Mouse (Mus musculus) bone marrow macrophage, adult 2 months (primary cell): ENCODE measurements around the gene Gm20388. TPM values are rescaled to one million over a fixed set of nuclear protein-coding genes. Genes with fewer than 3 reads are reported as not detected.

ENCODE experiments used
- H3K27ac ChIP-seq: 2 replicates; pipeline ENCODE4 v1.5.1; 2012; ENCODE audit warnings: low read depth, low read length; ENCODE audit not compliant: insufficient read depth
- H3K4me1 ChIP-seq: 2 replicates; pipeline ENCODE4 v1.6.1; 2012; ENCODE audit warnings: low read length; ENCODE audit not compliant: control insufficient read depth, insufficient read depth
- H3K4me3 ChIP-seq: 2 replicates; pipeline ENCODE4 v1.5.1; 2012; ENCODE audit warnings: mild to moderate bottlenecking, low read length, moderate library complexity; ENCODE audit not compliant: insufficient read depth
- CTCF ChIP-seq: IDR thresholded peaks from 2 replicates; pipeline ENCODE4 v1.5.1; 2012; ENCODE audit warnings: low read depth, mild to moderate bottlenecking, low read length, moderate library complexity
- POLR2A ChIP-seq: IDR thresholded peaks from 2 replicates; pipeline ENCODE4 v1.6.1; 2012; ENCODE audit warnings: mild to moderate bottlenecking, low read depth, low read length, borderline replicate concordance
- polyA plus RNA-seq: library from polyadenylated mRNA; stranded (reverse); fragments of >200 nt; gene quantifications from 2 replicates; pipeline ENCODE4 v1.2.4, GENCODE M21; 2012; ENCODE audit not compliant: missing spikeins, insufficient read depth, insufficient read length

The Gm20388 gene
- polyA plus RNA-seq, 1 experiment, result 32.7 TPM

GRCm38 (mm10) chr8:123884721-123885565 is 3974.3 kb downstream of the Gm20388 start:
- TF ChIP-seq POLR2A (no peak), CTCF (no peak)
- H3K4me3 ChIP-seq, result no peak overlapping the region
- peak overlapping the region; percentile 80 for H3K27ac ChIP-seq
- peaks cover 67% of the 10 kb centered on the region for H3K4me1 ChIP-seq

DNA sequence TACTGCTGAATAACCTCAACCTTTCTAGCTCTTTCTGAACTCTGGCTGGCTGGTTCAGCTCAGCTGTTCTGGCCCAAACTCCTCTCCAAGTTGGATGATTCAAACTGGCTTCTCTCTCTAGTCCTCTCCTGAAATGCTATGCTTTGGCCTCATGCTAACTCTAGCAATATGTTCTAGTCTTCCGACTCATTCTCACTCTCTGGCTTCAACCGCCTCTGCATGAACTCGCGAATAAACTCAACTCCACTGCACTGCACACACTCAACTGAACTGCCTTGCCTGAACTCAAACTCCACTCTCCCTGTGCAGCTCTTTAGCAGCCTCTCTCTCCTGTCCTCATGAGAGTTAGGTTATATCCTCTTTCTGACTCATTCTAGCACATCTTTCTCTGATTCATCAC is 3976.5 kb downstream of the Gm20388 start:
- TF ChIP-seq CTCF, result no peak
- no peak for TF ChIP-seq POLR2A
- H3K27ac ChIP-seq, result peak overlapping the region; percentile 7; the same call in 1 of the 2 replicates
- peaks cover 48% of the 10 kb centered on the region for H3K4me1 ChIP-seq
- H3K4me3 ChIP-seq, result no peak overlapping the region

- Histone ChIP-seq H3K27ac (no peak overlapping the region), H3K4me1 (peaks cover 42% of the 10 kb centered on the region), H3K4me3 (no peak overlapping the region)
- TF ChIP-seq POLR2A (no peak), CTCF (no peak)
Measured at GRCm38 (mm10) chr8:123887956-123888355, 3977.3 kb downstream of the Gm20388 start.

GRCm38 (mm10) chr8:123889797-123890196 is 3979.2 kb downstream of the Gm20388 start:
- Histone ChIP-seq H3K4me1 (peaks cover 25% of the 10 kb centered on the region), H3K27ac (no peak overlapping the region), H3K4me3 (no peak overlapping the region)
- no peak for TF ChIP-seq POLR2A
- no peak for TF ChIP-seq CTCF

DNA sequence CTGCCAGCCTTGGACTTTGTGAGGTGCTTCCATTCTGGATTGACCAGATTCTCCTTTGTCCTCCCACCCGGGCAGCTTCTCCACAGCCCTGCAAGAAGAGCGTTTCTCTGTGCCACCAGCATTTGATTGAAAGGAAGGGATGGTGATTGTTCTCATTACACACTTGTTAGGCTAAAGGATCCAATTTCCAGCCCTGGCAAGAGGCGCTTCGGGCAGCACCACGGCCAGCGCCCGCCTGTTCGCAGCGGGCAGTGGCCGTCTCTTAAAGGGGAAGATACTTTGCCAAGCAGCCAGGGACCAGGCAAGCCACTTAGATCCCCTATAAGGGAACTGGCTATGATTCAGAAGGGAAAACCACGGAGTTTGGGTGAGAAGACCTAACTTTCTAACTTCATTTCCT is 3980.6 kb downstream of the Gm20388 start:
- Histone ChIP-seq H3K4me1 (peaks cover 11% of the 10 kb centered on the region), H3K27ac (no peak overlapping the region), H3K4me3 (peak overlapping the region; percentile 4; the same call in 1 of the 2 replicates)
- no peak for TF ChIP-seq POLR2A
- TF ChIP-seq CTCF, result no peak

GRCm38 (mm10) chr8:123891883-123892585 is 3981.4 kb downstream of the Gm20388 start:
- TF ChIP-seq CTCF (no peak), POLR2A (no peak)
- H3K4me3 ChIP-seq, result peak overlapping the region; percentile 4
- H3K27ac ChIP-seq, result no peak overlapping the region
- peaks cover 5% of the 10 kb centered on the region; the same call in 1 of the 2 replicates for H3K4me1 ChIP-seq

GRCm38 (mm10) chr8:123892586-123893155 is 3982.0 kb downstream of the Gm20388 start:
- Histone ChIP-seq H3K27ac (no peak overlapping the region), H3K4me3 (peak overlapping the region; percentile 4; the same call in 1 of the 2 replicates), H3K4me1 (peaks cover 3% of the 10 kb centered on the region; the same call in 1 of the 2 replicates)
- TF ChIP-seq CTCF (no peak), POLR2A (no peak)

DNA sequence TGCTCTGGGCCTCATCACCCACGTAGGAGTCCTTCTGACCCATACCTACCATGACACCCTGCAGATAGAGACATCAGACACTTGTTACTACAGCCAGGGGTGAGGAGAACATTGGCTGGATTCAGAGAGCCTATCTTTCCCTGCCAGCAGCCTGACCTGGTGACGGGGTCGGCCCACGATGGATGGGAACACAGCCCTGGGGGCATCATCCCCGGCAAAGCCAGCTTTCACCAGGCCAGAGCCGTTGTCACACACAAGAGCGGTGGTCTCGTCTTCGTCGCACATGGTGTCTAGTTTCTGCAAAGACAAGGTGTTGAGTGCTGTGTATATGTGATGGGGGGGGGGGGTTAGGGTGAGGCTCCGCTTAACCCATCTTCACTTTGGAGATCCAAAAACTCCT is 3982.8 kb downstream of the Gm20388 start:
- TF ChIP-seq POLR2A (no peak), CTCF (no peak)
- Histone ChIP-seq H3K4me3 (no peak overlapping the region), H3K4me1 (peaks cover 3% of the 10 kb centered on the region; the same call in 1 of the 2 replicates), H3K27ac (no peak overlapping the region)

DNA sequence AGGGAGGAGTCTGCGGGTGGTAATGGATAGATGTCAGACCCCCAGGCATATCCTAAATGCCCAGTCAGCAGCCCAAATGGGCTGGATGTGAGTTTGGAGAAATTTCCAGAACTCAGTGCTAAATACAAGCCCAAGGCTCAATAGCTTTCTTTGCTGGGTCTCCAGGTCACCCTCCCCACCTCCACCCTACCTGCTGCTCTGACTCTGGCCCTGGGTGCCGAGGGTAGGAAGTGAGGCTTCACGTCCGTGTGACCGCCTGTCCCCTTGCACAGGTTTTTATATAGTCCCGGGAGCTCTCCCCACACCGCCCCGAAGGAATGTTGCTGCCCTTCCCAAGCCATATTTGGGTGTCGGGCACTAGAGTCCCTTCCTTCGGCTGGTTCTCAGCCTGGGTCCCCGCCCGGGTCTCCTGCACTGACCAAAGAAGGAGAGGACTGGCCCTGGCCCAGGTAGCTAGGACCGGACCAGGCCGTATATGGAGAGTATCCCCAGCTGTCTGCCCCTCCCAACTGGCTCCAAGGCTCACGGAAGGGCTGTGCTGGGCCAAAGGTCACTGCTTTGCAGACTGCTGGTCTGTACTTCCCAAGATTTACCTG is 3984.0 kb downstream of the Gm20388 start, which contains the start of gene Acta1:
Gene Acta1 (minus strand): TSS at position 250 of the 596 bp plus-strand sequence.
- TF ChIP-seq POLR2A (no peak), CTCF (no peak)
- Histone ChIP-seq H3K4me3 (no peak within 1 kb of the TSS), H3K27ac (no peak within 1 kb of the TSS), H3K4me1 (peaks cover 3% of the 10 kb centered on the region; the same call in 1 of the 2 replicates)
